Mouse (Mus musculus): ENCODE data around the gene Arf1. TPM values are rescaled to one million over a fixed set of nuclear protein-coding genes. Genes with fewer than 3 reads are reported as not detected.

Gene Arf1
- 678 and 802 TPM in 2 replicates for polyA plus RNA-seq (2012; rRNA removed)

DNA sequence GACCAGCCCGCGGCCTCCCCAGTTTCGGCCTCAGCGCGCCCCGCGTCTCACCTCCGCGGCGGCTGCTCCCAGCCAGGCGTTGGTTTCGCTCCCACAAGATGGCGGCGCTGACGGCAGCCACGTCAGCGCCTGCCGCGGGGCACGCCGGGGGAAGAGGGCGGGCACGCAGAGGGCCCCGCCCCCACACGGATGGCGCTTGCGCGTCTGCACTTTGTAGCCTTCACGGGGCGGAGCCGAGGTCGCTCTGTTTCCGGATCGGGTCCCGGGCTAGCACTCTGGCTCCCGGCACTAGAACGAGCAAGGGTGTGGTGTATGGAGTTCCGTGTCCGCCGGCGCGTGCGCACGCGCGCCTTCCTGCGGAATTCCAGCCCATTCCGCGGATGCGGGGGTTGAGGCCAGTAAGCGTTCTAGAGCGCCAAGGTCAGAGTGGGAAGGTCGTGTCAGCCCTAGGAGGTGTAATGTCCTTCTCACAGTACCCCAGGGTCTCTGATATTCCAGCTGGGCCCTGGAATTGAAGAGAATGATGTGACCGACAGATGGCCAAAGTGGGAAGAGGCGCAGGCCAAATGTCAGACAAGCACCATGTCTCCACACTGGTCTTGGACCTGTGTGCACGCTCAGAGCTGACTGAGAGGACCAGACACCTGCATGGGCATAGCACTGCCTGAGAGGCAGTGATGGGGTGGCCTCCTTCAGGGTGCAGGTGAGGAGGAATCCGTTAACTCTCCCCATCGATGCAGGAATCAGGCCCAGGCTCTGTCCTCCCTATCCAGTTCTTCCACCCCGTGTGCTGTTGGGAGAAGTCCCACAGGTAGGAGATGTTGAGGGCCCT, at the start of gene Arf1:
TSS of gene Arf1 (minus strand) at position 149 of the 832 bp plus-strand sequence.

DNA sequence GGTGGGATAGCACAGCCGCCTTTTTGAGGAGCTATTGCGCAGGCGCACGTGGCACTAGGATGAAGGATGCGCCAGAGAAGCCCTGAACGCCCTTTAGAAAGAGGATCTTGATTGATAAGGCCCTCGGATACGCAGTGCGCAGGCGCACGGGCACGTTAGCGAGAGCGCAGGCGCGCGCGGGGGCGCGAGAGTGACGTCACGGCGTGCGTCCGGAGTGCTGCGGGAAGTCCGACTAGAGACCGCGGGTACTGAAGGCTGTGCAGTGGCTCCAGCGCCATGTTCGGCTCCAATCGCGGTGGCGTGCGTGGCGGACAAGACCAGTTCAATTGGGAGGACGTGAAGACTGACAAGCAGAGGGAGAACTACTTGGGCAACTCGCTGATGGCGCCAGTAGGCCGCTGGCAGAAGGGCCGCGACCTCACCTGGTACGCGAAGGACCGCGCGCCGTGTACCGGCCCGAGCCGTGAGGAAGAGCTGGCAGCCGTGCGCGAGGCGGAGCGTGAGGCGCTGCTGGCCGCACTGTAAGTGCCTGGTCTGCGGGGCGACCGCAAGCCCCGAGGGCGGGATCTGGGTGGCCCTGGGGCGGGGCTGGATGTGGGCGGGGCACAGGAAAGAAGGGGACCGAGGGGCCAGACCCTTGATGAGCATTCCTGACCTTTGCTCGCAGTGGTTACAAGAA, 19.8 kb downstream of the Arf1 start, which contains the start of gene 2310033P09Rik:
TSS of gene 2310033P09Rik (plus strand) at position 169 of the 679 bp plus-strand sequence.

DNA sequence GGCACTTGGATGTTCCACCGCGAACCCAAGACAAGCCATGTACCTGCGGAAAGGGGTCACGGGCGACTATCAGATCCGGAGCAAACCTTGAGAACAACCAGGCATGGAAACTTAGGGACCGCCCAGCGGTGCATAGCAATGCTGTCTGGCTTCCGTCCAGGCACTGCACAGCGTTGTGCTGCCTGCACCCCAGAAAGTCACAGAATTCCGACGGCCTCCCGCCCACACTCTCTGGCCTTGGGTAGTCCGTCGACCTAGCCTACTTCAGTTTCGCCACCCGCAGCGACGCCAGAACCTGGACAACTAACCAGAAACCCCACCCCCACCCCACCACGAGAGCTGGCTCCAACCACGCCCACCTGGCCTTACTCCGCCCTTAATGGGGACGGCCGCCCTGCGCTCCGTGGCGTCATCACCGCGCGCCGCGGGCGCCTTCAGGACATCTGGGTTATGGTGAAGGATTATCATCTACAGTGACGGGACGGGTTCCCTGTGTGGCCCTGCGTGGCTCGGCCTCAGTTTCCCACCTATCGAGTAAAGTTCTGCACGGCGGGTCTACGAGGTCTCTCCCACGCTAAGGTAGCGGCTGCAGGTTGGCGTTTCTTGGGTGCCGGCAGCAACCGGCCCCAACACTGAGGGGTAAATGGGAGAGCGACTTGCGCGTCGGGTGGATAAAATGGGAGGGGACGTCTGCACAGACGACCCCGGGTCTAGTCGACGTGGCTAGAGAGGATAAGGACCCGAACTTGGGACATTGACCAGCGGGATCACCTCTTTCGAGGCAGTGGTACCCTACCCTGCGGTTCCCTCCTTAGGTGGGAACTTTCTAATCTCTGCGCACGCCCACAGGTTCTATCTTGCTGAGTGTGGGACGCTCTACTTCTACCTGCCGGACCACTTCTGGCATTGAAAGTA, 25.7 kb downstream of the Arf1 start, which contains the start of gene Mrpl55:
TSS of gene Mrpl55 (plus strand) at position 406 of the 915 bp plus-strand sequence.

DNA sequence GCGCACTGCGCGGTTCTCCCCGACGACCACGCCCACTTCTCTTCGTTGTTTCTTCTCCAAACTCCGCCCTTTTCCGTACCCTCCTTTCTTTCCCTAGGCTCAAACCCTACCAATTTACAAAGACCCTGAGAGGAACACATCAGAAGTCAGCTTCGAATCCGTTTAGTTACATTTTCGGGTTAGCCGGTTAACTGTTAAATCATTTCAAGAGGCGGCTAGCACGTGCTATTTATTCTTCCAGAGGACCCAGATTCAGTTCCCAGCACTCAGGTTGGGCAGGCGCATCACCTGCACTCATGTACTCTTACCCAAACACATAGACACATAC, 36.0 kb downstream of the Arf1 start, which contains the start of gene Guk1:
TSS of gene Guk1 (minus strand) at position 154 of the 328 bp plus-strand sequence.

DNA sequence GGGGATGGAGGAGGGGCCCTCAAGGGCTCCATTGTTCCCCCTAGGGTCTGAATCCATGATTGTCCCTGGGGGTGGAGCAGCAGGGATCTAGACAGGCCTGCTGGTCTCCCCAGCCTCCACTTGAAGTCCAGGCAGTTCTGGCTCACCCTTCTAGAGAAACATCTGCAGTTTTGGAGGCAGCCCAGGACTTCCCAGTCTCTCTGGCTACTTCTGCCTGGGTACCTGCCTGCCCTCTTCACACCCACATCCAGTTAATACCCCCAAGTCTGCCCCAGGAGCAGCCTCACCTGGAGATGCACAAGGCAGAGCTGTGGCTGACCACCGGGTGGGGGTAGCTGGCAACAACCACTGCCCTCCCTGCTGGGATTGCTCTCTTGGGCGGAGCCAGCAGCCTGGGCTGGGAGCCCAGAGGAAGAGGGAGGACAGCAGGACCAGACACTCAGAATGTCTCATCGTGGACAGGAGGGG, 45.2 kb downstream of the Arf1 start, which contains the start of gene Gjc2:
TSS of gene Gjc2 (minus strand) at position 350 of the 468 bp plus-strand sequence.

DNA sequence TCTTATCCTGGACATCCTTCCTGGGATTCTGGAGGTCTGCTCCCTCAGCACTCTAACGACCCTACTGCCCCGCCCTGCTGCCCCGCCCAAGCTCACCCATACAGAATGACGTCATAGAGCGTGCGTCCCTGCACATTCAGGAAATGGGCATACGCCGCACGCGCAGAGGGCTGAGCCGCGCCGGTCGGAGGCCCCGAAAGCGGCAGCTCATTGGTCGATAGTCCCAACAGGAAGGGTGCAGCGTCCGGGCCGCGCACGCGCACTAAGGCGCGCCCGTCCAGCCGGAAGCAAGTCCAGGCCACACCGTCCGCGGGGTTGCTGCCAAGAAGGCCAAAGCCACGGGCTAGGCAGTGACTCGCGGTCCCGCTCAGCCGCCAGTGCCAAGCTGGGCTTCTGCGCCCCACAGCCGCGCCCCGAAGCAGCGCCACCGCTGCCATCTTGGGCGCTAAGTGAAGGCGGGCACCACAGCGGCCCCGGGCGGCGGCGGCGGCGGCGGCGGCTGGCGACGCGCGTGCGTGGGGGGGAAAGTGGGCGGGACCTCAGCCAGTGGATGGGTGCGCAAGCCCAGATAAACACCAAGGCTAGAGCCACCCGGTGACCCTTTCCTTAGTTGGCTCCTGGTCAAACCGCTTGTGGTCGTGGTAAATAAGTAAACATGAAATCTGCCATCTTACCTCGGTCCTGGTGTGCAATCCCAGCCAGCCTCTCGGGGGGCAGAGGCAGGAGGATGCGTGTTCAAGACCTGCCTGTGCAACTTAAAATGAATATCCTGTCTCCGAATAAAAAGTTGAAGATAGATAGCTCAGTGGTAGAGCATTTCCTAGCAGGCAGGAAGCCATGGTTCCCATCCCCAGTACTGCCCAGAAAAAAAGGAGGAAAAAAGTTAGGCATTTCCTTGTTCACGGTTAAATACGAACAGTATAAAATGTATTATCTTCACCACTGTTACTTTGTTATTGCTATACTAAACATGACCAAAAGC, 64.5 kb downstream of the Arf1 start, which contains the start of gene Iba57:
TSS of gene Iba57 (minus strand) at position 485 of the 982 bp plus-strand sequence.

Other genes starting within 250 kb of the Arf1 start
- gene Obscn, start 91.9 kb downstream of the Arf1 start, polyA plus RNA-seq (2012; rRNA removed) = 0.94 and 1.0 TPM in 2 replicates
- gene Iba57, start 64.5 kb downstream of the Arf1 start, polyA plus RNA-seq (2012; rRNA removed) = 9.6 and 11.7 TPM in 2 replicates
- 10.5 and 15.1 TPM in 2 replicates for gene Gjc2, start 45.1 kb downstream of the Arf1 start, polyA plus RNA-seq (2012; rRNA removed)
- 225 and 229 TPM in 2 replicates for gene Guk1, start 36.1 kb downstream of the Arf1 start, polyA plus RNA-seq (2012; rRNA removed)
- gene Mrpl55, start 25.8 kb downstream of the Arf1 start, polyA plus RNA-seq (2012; rRNA removed) = 46.3 and 59.7 TPM in 2 replicates
- 28.7 and 30.8 TPM in 2 replicates for gene 2310033P09Rik, start 19.9 kb downstream of the Arf1 start, polyA plus RNA-seq (2012; rRNA removed)
- not detected in 2 replicates for gene Wnt3a, start 62.5 kb upstream of the Arf1 start, polyA plus RNA-seq (2012; rRNA removed)
- 10.2 and 12.6 TPM in 2 replicates for gene Wnt9a, start 78.7 kb upstream of the Arf1 start, polyA plus RNA-seq (2012; rRNA removed)
- gene Prss38, start 147.4 kb upstream of the Arf1 start, polyA plus RNA-seq (2012; rRNA removed) = not detected in 2 replicates
- gene Jmjd4, start 221.8 kb upstream of the Arf1 start, polyA plus RNA-seq (2012; rRNA removed) = 6.4 and 7.4 TPM in 2 replicates
- gene Snap47, start 222.9 kb upstream of the Arf1 start, polyA plus RNA-seq (2012; rRNA removed) = 59.5 and 71.7 TPM in 2 replicates
- 0.25 and 0.30 TPM in 2 replicates for gene Zfp867, start 244.2 kb upstream of the Arf1 start, polyA plus RNA-seq (2012; rRNA removed)

Measured in ovary, adult 2 months (tissue).